Mouse (Mus musculus): Measurements from ENCODE around the gene Pak1. TPM values are rescaled to one million over a fixed set of nuclear protein-coding genes. Genes with fewer than 3 reads are reported as not detected.

Pak1 gene
- polyA plus RNA-seq, 1 experiment from 2014 or later, result 152 TPM

- Histone ChIP-seq H3K9me3 (ENCODE audit: control insufficient read depth, low read length) (no peaks in the 10 kb centered on the region), H3K9ac (no peak overlapping the region), H3K36me3 (replicated peaks; ENCODE audit: control insufficient read depth, insufficient read depth) (peaks cover 20% of the 10 kb centered on the region), H3K27ac (no peak overlapping the region), H3K4me1 (replicated peaks; ENCODE audit: control insufficient read depth, insufficient read depth, low read length) (no peaks in the 10 kb centered on the region), H3K27me3 (ENCODE audit: control insufficient read depth, insufficient read depth, low read length) (no peaks in the 10 kb centered on the region), H3K4me3 (replicated peaks; ENCODE audit: low read length) (no peak overlapping the region), H3K4me2 (replicated peaks) (no peak overlapping the region)
- ATAC-seq (ENCODE audit: low FRiP score), result no peak
- DNase-seq (ENCODE audit: low spot score), result no peak
- WGBS, result 90% methylated on average over 3 of the region's 3 CpGs
Measured at GRCm38 (mm10) chr7:97863512-97863911, 75.2 kb downstream of the Pak1 start.

GRCm38 (mm10) chr7:97864531-97864930 is 76.2 kb downstream of the Pak1 start:
- Histone ChIP-seq H3K4me2 (replicated peaks) (no peak overlapping the region), H3K9ac (no peak overlapping the region), H3K4me3 (replicated peaks; ENCODE audit: low read length) (no peak overlapping the region), H3K9me3 (ENCODE audit: control insufficient read depth, low read length) (no peaks in the 10 kb centered on the region), H3K4me1 (replicated peaks; ENCODE audit: control insufficient read depth, insufficient read depth, low read length) (no peaks in the 10 kb centered on the region), H3K27ac (no peak overlapping the region), H3K27me3 (ENCODE audit: control insufficient read depth, insufficient read depth, low read length) (no peaks in the 10 kb centered on the region), H3K36me3 (replicated peaks; ENCODE audit: control insufficient read depth, insufficient read depth) (peaks cover 20% of the 10 kb centered on the region)
- ATAC-seq (ENCODE audit: low FRiP score) (no peak), DNase-seq (ENCODE audit: low spot score) (no peak)
- WGBS, result 85% methylated on average over 1 of the region's 1 CpGs

GRCm38 (mm10) chr7:97867866-97868265 is 79.5 kb downstream of the Pak1 start:
- Histone ChIP-seq H3K27ac (no peak overlapping the region), H3K36me3 (replicated peaks; ENCODE audit: control insufficient read depth, insufficient read depth) (peaks cover 33% of the 10 kb centered on the region), H3K9ac (no peak overlapping the region), H3K4me2 (replicated peaks) (no peak overlapping the region), H3K9me3 (ENCODE audit: control insufficient read depth, low read length) (no peaks in the 10 kb centered on the region), H3K4me1 (replicated peaks; ENCODE audit: control insufficient read depth, insufficient read depth, low read length) (no peaks in the 10 kb centered on the region), H3K27me3 (ENCODE audit: control insufficient read depth, insufficient read depth, low read length) (no peaks in the 10 kb centered on the region), H3K4me3 (replicated peaks; ENCODE audit: low read length) (no peak overlapping the region)
- DNase-seq (ENCODE audit: low spot score), result no peak
- no peak for ATAC-seq (ENCODE audit: low FRiP score)
- WGBS, result 76% methylated on average over 5 of the region's 5 CpGs

- Histone ChIP-seq H3K27me3 (ENCODE audit: control insufficient read depth, insufficient read depth, low read length) (no peaks in the 10 kb centered on the region), H3K9me3 (ENCODE audit: control insufficient read depth, low read length) (no peaks in the 10 kb centered on the region), H3K9ac (no peak overlapping the region), H3K36me3 (replicated peaks; ENCODE audit: control insufficient read depth, insufficient read depth) (peaks cover 33% of the 10 kb centered on the region), H3K4me3 (replicated peaks; ENCODE audit: low read length) (no peak overlapping the region), H3K4me2 (replicated peaks) (no peak overlapping the region), H3K27ac (no peak overlapping the region), H3K4me1 (replicated peaks; ENCODE audit: control insufficient read depth, insufficient read depth, low read length) (no peaks in the 10 kb centered on the region)
- no peak for DNase-seq (ENCODE audit: low spot score)
- ATAC-seq (ENCODE audit: low FRiP score), result no peak
- 97% methylated on average over 1 of the region's 1 CpGs for WGBS
Measured at GRCm38 (mm10) chr7:97868766-97869165, 80.4 kb downstream of the Pak1 start.

GRCm38 (mm10) chr7:97872396-97872795 is 84.1 kb downstream of the Pak1 start:
- Histone ChIP-seq H3K27me3 (ENCODE audit: control insufficient read depth, insufficient read depth, low read length) (no peaks in the 10 kb centered on the region), H3K4me1 (replicated peaks; ENCODE audit: control insufficient read depth, insufficient read depth, low read length) (no peaks in the 10 kb centered on the region), H3K9ac (no peak overlapping the region), H3K4me3 (replicated peaks; ENCODE audit: low read length) (no peak overlapping the region), H3K4me2 (replicated peaks) (no peak overlapping the region), H3K9me3 (ENCODE audit: control insufficient read depth, low read length) (no peaks in the 10 kb centered on the region), H3K27ac (peak overlapping the region; percentile 43; the same call in 1 of the 2 replicates), H3K36me3 (replicated peaks; ENCODE audit: control insufficient read depth, insufficient read depth) (peaks cover 13% of the 10 kb centered on the region; the same call in 1 of the 2 replicates)
- DNase-seq (ENCODE audit: low spot score) (no peak), ATAC-seq (ENCODE audit: low FRiP score) (no peak)
- WGBS, result 81% methylated on average over 4 of the region's 4 CpGs

GRCm38 (mm10) chr7:97873317-97873716 is 85.0 kb downstream of the Pak1 start:
- Histone ChIP-seq H3K9ac (no peak overlapping the region), H3K4me2 (replicated peaks) (no peak overlapping the region), H3K4me1 (replicated peaks; ENCODE audit: control insufficient read depth, insufficient read depth, low read length) (no peaks in the 10 kb centered on the region), H3K27me3 (ENCODE audit: control insufficient read depth, insufficient read depth, low read length) (no peaks in the 10 kb centered on the region), H3K9me3 (ENCODE audit: control insufficient read depth, low read length) (no peaks in the 10 kb centered on the region), H3K4me3 (replicated peaks; ENCODE audit: low read length) (no peak overlapping the region), H3K36me3 (replicated peaks; ENCODE audit: control insufficient read depth, insufficient read depth) (0 out of 2 replicates have a peak, but pooled peaks cover 13% of the 10 kb centered on the region), H3K27ac (no peak overlapping the region)
- ATAC-seq (ENCODE audit: low FRiP score) (no peak), DNase-seq (ENCODE audit: low spot score) (no peak)

- 89% methylated on average over 7 of the region's 7 CpGs for WGBS
- Histone ChIP-seq H3K27me3 (ENCODE audit: control insufficient read depth, insufficient read depth, low read length) (no peaks in the 10 kb centered on the region), H3K27ac (no peak overlapping the region), H3K4me3 (replicated peaks; ENCODE audit: low read length) (no peak overlapping the region), H3K4me2 (replicated peaks) (no peak overlapping the region), H3K9me3 (ENCODE audit: control insufficient read depth, low read length) (no peaks in the 10 kb centered on the region), H3K36me3 (replicated peaks; ENCODE audit: control insufficient read depth, insufficient read depth) (0 out of 2 replicates have a peak, but pooled peaks cover 3% of the 10 kb centered on the region), H3K9ac (no peak overlapping the region), H3K4me1 (replicated peaks; ENCODE audit: control insufficient read depth, insufficient read depth, low read length) (no peaks in the 10 kb centered on the region)
- no peak for ATAC-seq (ENCODE audit: low FRiP score)
- no peak for DNase-seq (ENCODE audit: low spot score)
Measured at GRCm38 (mm10) chr7:97877846-97878538, 89.7 kb downstream of the Pak1 start.

GRCm38 (mm10) chr7:97911646-97912045 is 123.3 kb downstream of the Pak1 start:
- Histone ChIP-seq H3K4me1 (replicated peaks; ENCODE audit: control insufficient read depth, insufficient read depth, low read length) (no peaks in the 10 kb centered on the region), H3K9me3 (ENCODE audit: control insufficient read depth, low read length) (no peaks in the 10 kb centered on the region), H3K4me2 (replicated peaks) (no peak overlapping the region), H3K27ac (no peak overlapping the region), H3K27me3 (ENCODE audit: control insufficient read depth, insufficient read depth, low read length) (no peaks in the 10 kb centered on the region), H3K9ac (no peak overlapping the region), H3K36me3 (replicated peaks; ENCODE audit: control insufficient read depth, insufficient read depth) (peaks cover 63% of the 10 kb centered on the region), H3K4me3 (replicated peaks; ENCODE audit: low read length) (no peak overlapping the region)
- WGBS, result 74% methylated on average over 3 of the region's 3 CpGs
- DNase-seq (ENCODE audit: low spot score) (no peak), ATAC-seq (ENCODE audit: low FRiP score) (no peak)

GRCm38 (mm10) chr7:97914833-97915516 is 126.6 kb downstream of the Pak1 start:
- DNase-seq (ENCODE audit: low spot score) (no peak), ATAC-seq (ENCODE audit: low FRiP score) (no peak)
- H3K4me3 ChIP-seq (replicated peaks; ENCODE audit: low read length), result no peak overlapping the region
- 88% methylated on average over 2 of the region's 2 CpGs for WGBS
- H3K27ac ChIP-seq, result no peak overlapping the region
- H3K9ac ChIP-seq, result no peak overlapping the region
- H3K4me2 ChIP-seq (replicated peaks), result no peak overlapping the region
- H3K9me3 ChIP-seq (ENCODE audit: control insufficient read depth, low read length), result no peaks in the 10 kb centered on the region
- H3K36me3 ChIP-seq (replicated peaks; ENCODE audit: control insufficient read depth, insufficient read depth), result peaks cover 35% of the 10 kb centered on the region
- no peaks in the 10 kb centered on the region for H3K27me3 ChIP-seq (ENCODE audit: control insufficient read depth, insufficient read depth, low read length)
- no peaks in the 10 kb centered on the region for H3K4me1 ChIP-seq (replicated peaks; ENCODE audit: control insufficient read depth, insufficient read depth, low read length)

All from hindbrain, embryonic 14.5 days (tissue).